Mouse (Mus musculus) layer of hippocampus, postnatal 14 days (tissue): Measurements from ENCODE around the gene Mcm9. TPM values are rescaled to one million over a fixed set of nuclear protein-coding genes. Genes with fewer than 3 reads are reported as not detected.
"Not testable (repeated sequence)": the region's sequence is repeated elsewhere in the genome, so short reads cannot be mapped to it uniquely, and the experiment has no call there.

Experiments
- DNase-seq, 2 experiments: peaks; one replicate each; pipeline ENCODE4 v3.0.0; 2021 to 2022; ENCODE audit warnings: low spot score in 2 of 2, mixed read lengths in 1 of 2
- long read RNA-seq, 2 experiments: library from polyadenylated mRNA; stranded (forward); transcript quantifications; one replicate each; pipeline ENCODE4 v2.0.0; 2021
- total RNA-seq, 2 experiments: library from RNA; stranded (reverse); gene quantifications; 2 replicates each; pipeline ENCODE4 v1.2.3; 2021

The Mcm9 gene
- total RNA-seq: 1 to 10 TPM; 6.7 to 7.1 TPM
- long read RNA-seq, experiment 1, partial matches to known transcripts: 2 of 5 reads
- long read RNA-seq, experiment 1, other reads (novel, unspliced or antisense): 3 of 5 reads
- long read RNA-seq, experiment 2, partial matches to known transcripts: 0 of 2 reads
- long read RNA-seq, experiment 2, other reads (novel, unspliced or antisense): 2 of 2 reads

DNA sequence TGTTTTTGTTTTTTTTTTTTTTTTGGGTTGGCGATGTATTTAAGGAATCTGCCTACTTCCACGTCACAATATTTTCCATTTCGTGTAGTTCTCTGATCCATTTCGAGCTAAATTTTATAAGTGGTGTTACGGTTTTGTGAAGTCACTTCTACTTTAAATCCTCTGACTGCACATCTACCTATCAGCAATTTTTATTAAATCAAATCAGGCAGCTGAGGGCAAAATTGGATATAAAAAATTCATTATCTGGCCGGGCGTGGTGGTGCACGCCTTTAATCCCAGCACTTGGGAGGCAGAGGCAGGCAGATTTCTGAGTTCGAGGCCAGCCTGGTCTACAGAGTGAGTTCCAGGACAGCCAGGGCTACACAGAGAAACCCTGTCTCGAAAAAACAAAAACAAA, at the start of gene Mcm9:
Gene Mcm9, minus strand, starts transcription at position 101 of the 400 bp plus-strand sequence.
- DNase-seq: not testable (repeated sequence)

DNA sequence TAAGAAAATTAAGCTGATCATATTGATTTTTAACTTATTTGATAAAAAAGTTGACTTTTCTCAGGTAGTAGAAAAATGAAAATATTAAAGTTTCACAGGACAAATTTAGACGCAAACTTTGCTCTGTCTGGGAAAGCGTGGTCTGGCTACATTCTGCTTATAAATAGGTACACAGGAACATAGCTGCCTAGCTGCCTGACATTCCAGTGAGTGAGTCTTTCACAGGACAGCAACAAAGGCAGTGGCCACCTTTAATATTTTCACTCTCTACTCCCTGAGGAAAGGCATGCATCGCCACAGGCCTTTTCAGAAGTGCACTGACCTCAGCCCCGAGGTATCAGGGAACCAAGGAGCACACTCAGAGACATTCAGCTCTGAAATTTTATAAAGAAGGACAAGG, 31.5 kb upstream of the Mcm9 start:
- DNase-seq: no peak

DNA sequence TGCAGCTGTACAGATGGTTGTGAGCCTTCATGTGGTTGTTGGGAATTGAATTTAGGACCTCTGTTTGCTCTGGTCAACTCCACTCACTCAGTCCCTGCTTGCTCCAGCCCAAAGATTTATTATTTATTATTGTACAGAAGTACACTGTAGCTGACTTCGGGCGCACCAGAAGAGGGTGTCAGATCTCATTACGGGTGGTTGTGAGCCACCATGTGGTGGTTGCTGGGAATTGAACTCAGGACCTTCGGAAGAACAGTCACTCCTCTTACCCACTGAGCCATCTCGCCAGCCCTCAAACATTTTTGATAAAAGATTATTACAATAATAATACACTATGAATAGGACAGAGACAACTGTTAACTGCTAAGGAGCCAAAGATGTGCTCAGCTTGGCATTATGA, 24.0 kb upstream of the Mcm9 start:
- not testable (repeated sequence) for DNase-seq

DNA sequence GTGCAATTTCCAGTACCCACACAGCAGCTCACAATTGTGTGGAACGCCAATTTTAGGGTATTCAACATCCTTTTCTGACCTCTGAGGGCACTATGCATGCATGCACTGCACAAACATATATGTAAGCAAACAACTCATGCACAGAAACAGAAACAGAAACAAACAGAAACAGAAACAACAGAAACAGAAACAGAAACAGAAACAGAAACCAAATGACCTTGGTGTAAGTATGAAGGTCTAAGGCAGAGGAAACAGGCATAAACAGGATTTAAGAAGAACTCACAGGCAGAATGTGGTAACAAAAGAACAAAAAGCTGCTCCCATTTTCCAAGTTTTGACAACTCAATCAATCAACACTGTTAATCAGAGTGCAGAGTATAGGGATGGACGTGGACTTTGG, 20.4 kb upstream of the Mcm9 start:
- DNase-seq: no peak

- DNase-seq: peak; percentile 16 to 56
These were observed 11.3 kb upstream of the Mcm9 start for GRCm38 (mm10) chr10:53641507-53641906.

- no peak for DNase-seq
These were observed 5.2 kb upstream of the Mcm9 start for GRCm38 (mm10) chr10:53635246-53635971.

DNA sequence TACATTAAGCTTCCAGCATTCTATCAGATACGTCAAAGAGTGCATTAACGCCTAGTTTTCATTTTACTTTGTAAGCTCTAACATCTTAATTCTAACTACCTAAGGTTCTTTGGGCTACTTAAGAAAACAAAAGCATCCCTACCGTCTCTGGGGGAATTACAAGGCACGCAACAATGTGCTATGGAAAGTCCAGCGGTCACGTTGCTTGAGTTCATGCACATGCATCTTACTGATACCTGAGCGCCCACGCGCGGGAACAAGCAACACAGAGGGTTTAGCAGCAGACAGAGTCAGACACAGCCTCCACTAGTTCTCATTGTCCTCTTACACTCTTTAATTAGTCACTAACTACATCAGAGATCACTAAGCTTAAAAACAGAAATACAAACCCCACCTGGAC, 3.9 kb upstream of the Mcm9 start:
- no peak for DNase-seq

- peak; percentile 90 to 98 for DNase-seq
These were observed 355 bp downstream of the Mcm9 start for GRCm38 (mm10) chr10:53629918-53630250.

DNA sequence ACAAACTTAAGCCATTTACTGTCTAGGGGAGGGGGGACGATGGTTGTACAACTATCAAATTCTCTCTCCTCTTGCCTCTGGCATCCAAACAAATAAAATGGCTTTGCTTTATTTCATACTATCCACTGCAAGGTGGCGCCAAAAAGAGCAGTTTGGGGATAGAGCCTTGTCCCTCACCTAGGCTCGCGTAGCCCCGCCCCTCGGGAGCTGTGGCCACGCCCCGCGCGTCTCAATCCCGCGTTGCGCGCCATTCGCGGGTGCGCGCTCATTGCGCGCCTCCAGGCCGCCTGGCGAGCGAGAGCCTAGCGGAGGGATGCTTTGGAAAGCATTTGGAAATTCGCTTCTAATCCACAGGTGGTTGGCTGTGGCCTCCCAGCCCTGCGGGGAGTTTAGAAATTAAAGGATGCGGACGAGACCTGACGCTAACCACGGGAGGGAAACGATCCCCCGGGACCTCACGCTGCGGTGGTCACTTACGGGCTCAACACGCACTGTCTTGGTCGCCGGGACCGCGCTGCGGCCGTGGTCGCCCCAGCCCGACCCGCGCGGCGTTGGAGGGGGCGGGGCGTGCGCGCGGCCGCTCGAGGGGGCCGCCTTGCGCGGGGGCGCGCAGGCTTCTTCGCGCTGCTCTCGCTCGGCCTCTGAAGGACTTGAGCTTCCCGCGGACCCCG, 857 bp downstream of the Mcm9 start:
- DNase-seq: peak; percentile 86 to 90

- DNase-seq: no peak
These were observed 14.2 kb downstream of the Mcm9 start for GRCm38 (mm10) chr10:53615850-53616616.

DNA sequence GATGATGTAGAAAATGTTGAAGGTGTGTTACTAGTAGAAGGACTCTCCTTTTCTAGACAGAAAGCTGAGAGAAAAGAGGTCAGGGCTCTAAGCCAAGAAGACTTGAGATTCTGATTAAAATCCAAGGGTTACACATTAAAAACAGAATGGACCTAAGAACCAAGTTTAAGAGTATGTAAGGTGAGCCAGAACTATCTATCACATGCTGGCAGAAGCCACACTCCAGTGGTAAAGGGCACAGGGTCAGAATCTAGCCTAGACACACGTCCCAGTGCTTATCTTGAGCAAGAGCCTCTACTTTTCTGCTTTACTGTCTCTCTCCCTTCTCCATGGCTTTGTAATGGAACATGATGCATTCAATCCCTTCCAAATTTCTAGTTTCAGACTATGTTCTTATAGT, 16.3 kb downstream of the Mcm9 start:
- no peak for DNase-seq

GRCm38 (mm10) chr10:53612172-53612571, 18.1 kb downstream of the Mcm9 start:
- peak; percentile 46 to 81 for DNase-seq

- no peak for DNase-seq
These were observed 22.0 kb downstream of the Mcm9 start for GRCm38 (mm10) chr10:53608274-53608673.

DNA sequence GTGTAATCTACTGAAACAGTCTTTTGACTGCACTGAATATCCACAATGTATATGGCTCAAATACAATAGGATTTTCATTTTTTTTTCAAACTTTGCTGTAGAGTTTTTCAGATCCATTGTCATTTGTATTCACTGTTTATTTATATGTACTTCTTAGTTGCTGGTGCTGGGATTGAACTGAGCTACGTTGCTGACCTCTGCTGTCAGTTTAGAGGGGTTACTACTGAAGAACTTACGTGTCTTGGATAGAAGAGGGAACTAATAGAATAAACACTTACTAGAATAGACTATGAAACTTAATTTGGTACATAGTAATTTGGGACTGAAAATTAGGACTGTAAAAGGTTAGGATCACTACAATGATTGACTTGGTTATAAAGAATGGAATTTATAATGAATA, 24.9 kb downstream of the Mcm9 start:
- no peak for DNase-seq

DNA sequence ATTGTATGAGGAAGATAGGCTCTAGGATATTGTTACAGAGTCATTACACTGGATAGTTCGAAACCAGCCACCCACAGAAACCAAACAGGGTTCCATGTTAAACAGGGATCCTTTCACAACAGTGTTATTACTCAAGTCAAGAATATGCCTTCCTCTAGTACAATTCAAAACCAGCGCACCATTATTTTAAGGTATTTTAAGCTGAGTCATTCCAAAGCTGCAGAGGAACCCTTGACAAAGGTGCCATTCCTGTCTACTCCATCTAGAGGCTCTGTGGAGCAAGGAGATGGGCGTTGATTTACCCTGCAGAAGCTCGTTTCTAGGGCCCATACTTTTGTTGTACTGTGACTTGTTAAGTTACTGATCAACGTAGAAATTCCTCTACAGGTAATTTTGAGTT, 31.4 kb downstream of the Mcm9 start:
- DNase-seq: no peak

- peak; percentile 31 to 58 for DNase-seq
These were observed 32.9 kb downstream of the Mcm9 start for GRCm38 (mm10) chr10:53597121-53597881.

DNA sequence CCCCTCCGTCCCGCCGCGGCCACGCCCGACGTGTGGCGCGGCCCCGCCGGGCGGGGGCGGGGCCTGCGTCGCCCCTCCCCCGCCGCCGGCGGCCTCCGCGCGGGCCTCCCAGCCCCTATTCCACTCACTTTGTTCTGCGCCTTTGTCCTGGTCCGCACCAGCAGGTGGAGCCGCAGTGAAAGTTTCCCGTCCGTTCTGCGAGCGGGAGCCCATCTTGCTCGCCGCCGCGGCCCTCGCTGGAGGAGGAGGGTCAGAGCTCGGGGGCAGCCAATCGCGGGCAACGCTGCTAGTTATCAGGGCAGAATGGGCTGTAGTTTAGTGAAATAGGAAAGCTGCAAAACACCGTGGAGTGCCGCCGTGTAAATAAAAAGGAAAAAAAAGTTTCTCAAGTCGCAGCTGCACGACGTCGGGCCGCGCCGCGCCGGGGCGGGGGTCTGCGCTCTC, 33.5 kb downstream of the Mcm9 start, which contains the start of gene Asf1a:
Gene Asf1a, plus strand, starts transcription at position 81 of the 444 bp plus-strand sequence.
- DNase-seq: peak; percentile 94 to 98

DNA sequence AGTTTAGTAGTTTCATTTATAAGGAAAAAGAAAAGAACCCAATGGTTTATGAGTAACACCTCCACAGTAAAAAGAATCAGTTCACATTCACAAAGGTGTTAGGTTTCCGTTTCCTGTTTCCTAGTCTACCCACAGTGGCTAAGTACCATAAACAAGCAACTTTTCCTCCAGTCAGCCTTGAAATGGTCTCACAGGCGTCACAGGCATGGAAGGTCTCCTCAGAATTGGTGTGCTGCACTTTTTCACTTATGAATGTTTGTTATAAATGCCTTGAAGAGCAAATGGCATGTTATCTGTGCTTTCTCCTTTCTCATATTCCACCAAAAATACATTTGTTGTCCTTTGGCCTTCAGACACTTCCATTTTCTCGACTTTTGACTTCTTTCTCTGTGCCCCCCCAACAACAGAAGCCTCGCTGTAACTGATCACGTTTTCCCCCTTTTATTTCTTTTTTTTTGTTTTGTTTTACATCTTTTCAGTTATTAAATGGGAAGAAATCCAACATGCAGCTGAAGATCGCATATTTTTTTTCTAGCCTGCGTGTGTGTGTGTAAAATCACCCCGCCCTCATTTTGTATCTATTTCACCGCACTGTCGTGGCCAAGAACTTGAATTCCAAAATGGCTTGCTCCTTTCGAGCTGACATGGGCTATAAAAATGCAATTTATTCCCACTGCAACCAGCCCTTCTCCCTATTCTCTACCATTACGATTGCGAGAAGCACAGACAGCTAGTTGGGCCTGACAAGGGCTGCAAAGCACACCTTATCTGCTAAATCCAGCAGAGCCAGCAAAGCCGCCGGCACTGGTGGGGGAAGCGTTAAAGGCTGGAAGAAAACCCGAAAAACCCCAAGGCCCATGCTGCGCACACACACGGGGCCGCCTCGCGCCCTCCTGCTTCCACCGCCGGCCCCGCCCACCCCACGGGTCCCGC, 34.2 kb downstream of the Mcm9 start:
- DNase-seq: peak in 1 of 2 experiments; percentile 80

GRCm38 (mm10) chr10:53585777-53586176, 44.5 kb downstream of the Mcm9 start:
- DNase-seq: no peak

DNA sequence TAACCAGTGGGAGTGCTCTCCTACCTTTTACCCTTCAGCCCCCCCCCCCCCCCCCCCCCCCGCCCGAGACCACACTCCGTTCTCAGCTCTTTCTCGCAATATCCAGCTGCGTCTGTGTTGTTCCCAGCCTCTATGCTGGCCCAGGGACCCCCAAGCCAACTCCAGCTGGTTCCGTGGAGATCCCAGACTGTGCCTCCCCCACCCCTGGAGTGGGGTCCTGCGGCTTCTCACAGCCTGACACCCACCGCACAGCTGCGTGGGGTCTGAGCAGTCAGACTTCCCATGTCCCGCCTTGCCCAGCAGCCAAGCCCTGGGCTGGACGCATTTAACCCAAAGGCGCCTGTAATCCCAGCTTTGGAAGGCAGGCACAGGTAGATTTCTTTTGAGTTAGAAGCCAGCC, 49.2 kb downstream of the Mcm9 start:
- DNase-seq: no peak
